Mouse (Mus musculus) C3H10T1/2 (cell line): ENCODE results near the gene Flt1. TPM values are rescaled to one million over a fixed set of nuclear protein-coding genes. Genes with fewer than 3 reads are reported as not detected.

Experiments
- polyA plus RNA-seq, 2 experiments: library from polyadenylated mRNA; unstranded; fragments of >200 nt; fragmentation: generic; extraction: Trizol; gene quantifications; one replicate each; pipeline ENCODE4 v1.2.1; 2012; ENCODE audit warnings: missing spikeins in 2 of 2

Flt1 gene
- 1 to 10 TPM in 1 of 2 experiments, under 1 TPM in 1; 0.96 to 1.6 TPM for polyA plus RNA-seq

GRCm38 (mm10) chr5:147725831-147726700, at the start of gene Flt1:
TSS of gene Flt1 (minus strand) at chr5:147726011.

Other genes with a start within 250 kb of the Flt1 start
- 100 to 1,000 TPM in 1 of 2 experiments, 10 to 100 TPM in 1; 66.6 to 238 TPM for gene Pomp, start 134.4 kb upstream of the Flt1 start, polyA plus RNA-seq
- gene Slc46a3, start 168.8 kb upstream of the Flt1 start, polyA plus RNA-seq, result 1 to 10 TPM in 1 of 2 experiments, under 1 TPM in 1; 0.29 to 4.8 TPM
- under 1 TPM in 1 of 2 experiments, not detected in 1; 0.06 TPM for gene Mtus2, start 231.3 kb upstream of the Flt1 start, polyA plus RNA-seq